Mouse (Mus musculus) limb, embryonic 15.5 days (tissue): ENCODE data around the gene Mterf2. TPM values are rescaled to one million over a fixed set of nuclear protein-coding genes. Genes with fewer than 3 reads are reported as not detected.

Experiments
- ATAC-seq: fragments of 200-750 bp; cut with Nextera tagmentation; 2 replicates; pipeline ENCODE4 v1.8.0; 2017; ENCODE audit warnings: low read depth, moderate TSS enrichment; ENCODE audit not compliant: insufficient number of reproducible peaks, low FRiP score, low TSS enrichment
- H3K27ac ChIP-seq: fragments of 300-500 bp; sonication (generic); 2 replicates; pipeline ENCODE4 v1.5.1; 2015; ENCODE audit warnings: moderate library complexity, mild to moderate bottlenecking, inconsistent platforms
- H3K27me3 ChIP-seq: fragments of 300-500 bp; sonication (generic); 2 replicates; pipeline ENCODE4 v1.6.1; 2015; ENCODE audit warnings: inconsistent platforms
- H3K36me3 ChIP-seq: fragments of 300-500 bp; sonication (generic); 2 replicates; pipeline ENCODE4 v1.6.1; 2015; ENCODE audit warnings: inconsistent platforms
- H3K4me1 ChIP-seq: fragments of 300-500 bp; sonication (generic); 2 replicates; pipeline ENCODE4 v1.6.1; 2015; ENCODE audit warnings: inconsistent platforms
- H3K4me2 ChIP-seq: fragments of 300-500 bp; sonication (generic); 2 replicates; pipeline ENCODE4 v1.6.1; 2015; ENCODE audit warnings: mild to moderate bottlenecking, inconsistent platforms
- H3K4me3 ChIP-seq: fragments of 300-500 bp; sonication (generic); 2 replicates; pipeline ENCODE4 v1.5.1; 2015; ENCODE audit warnings: mild to moderate bottlenecking, inconsistent platforms
- H3K9ac ChIP-seq: fragments of 300-500 bp; sonication (generic); 2 replicates; pipeline ENCODE4 v1.6.1; 2015; ENCODE audit warnings: inconsistent platforms
- H3K9me3 ChIP-seq: fragments of 300-500 bp; sonication (generic); 2 replicates; pipeline ENCODE4 v1.6.1; 2016; ENCODE audit warnings: inconsistent platforms
- WGBS: fragments of 180-500 bp; shearing (Covaris S2); methylation state at CpG from one replicate; pipeline ENCODE4 v1.1.7; 2015; 5-methylcytosine and 5-hydroxymethylcytosine counted together
- polyA plus RNA-seq: library from polyadenylated mRNA; unstranded; fragments of >200 nt; fragmentation: Nextera tagmentation; extraction: Ambion mirVana; gene quantifications from 2 replicates; pipeline ENCODE4 v1.2.1, GENCODE M21; 2015

The Mterf2 gene
- polyA plus RNA-seq, result 14.6 and 15.6 TPM in 2 replicates

GRCm38 (mm10) chr10:85127395-85128287 is at the start of gene Mterf2:
Mterf2 (minus strand) TSS chr10:85128027.
- Histone ChIP-seq H3K36me3 (peaks cover 21% of the 10 kb centered on the region), H3K4me3 (peak within 1 kb of the TSS; percentile 67), H3K27ac (peak within 1 kb of the TSS; percentile 61; the same call in 1 of the 2 replicates), H3K9ac (peak within 1 kb of the TSS; percentile 56), H3K4me2 (peak within 1 kb of the TSS; percentile 74), H3K9me3 (no peaks in the 10 kb centered on the region; the same call in 1 of the 2 replicates), H3K27me3 (no peaks in the 10 kb centered on the region), H3K4me1 (peaks cover 15% of the 10 kb centered on the region)
- peak; percentile 99 for ATAC-seq
- WGBS, result 5% methylated on average over 20 of the region's 20 CpGs

- 0 out of 2 replicates have a peak, but pooled peaks cover 3% of the 10 kb centered on the region for H3K36me3 ChIP-seq
- H3K9ac ChIP-seq, result no peak overlapping the region
- no peak for ATAC-seq
- no peaks in the 10 kb centered on the region for H3K4me1 ChIP-seq
- H3K4me2 ChIP-seq, result no peak overlapping the region
- WGBS, result 69% methylated on average over 2 of the region's 2 CpGs
- H3K27me3 ChIP-seq, result no peaks in the 10 kb centered on the region
- no peak overlapping the region for H3K27ac ChIP-seq
- no peak overlapping the region for H3K4me3 ChIP-seq
- H3K9me3 ChIP-seq, result no peaks in the 10 kb centered on the region
Measured at GRCm38 (mm10) chr10:85176640-85177039, 48.8 kb upstream of the Mterf2 start.

GRCm38 (mm10) chr10:85165306-85165705 is 37.5 kb upstream of the Mterf2 start:
- Histone ChIP-seq H3K27me3 (no peaks in the 10 kb centered on the region), H3K4me1 (peaks cover 3% of the 10 kb centered on the region; the same call in 1 of the 2 replicates), H3K4me3 (no peak overlapping the region), H3K4me2 (no peak overlapping the region), H3K9ac (no peak overlapping the region), H3K36me3 (no peaks in the 10 kb centered on the region), H3K9me3 (no peaks in the 10 kb centered on the region), H3K27ac (no peak overlapping the region)
- WGBS, result 84% methylated on average over 5 of the region's 5 CpGs
- ATAC-seq, result no peak

- H3K4me3 ChIP-seq, result no peak overlapping the region
- H3K9me3 ChIP-seq, result no peaks in the 10 kb centered on the region
- no peak overlapping the region for H3K4me2 ChIP-seq
- no peak overlapping the region for H3K9ac ChIP-seq
- peaks cover 3% of the 10 kb centered on the region; the same call in 1 of the 2 replicates for H3K4me1 ChIP-seq
- H3K27me3 ChIP-seq, result no peaks in the 10 kb centered on the region
- no peak overlapping the region for H3K27ac ChIP-seq
- WGBS, result 94% methylated on average over 13 of the region's 13 CpGs
- ATAC-seq, result no peak
- H3K36me3 ChIP-seq, result no peaks in the 10 kb centered on the region
Measured at GRCm38 (mm10) chr10:85164791-85165190, 37.0 kb upstream of the Mterf2 start.

GRCm38 (mm10) chr10:85161745-85162351 is 34.0 kb upstream of the Mterf2 start:
- 69% methylated on average over 5 of the region's 5 CpGs for WGBS
- Histone ChIP-seq H3K9ac (no peak overlapping the region), H3K4me2 (no peak overlapping the region), H3K9me3 (no peaks in the 10 kb centered on the region), H3K27me3 (no peaks in the 10 kb centered on the region), H3K4me3 (no peak overlapping the region), H3K4me1 (peaks cover 3% of the 10 kb centered on the region; the same call in 1 of the 2 replicates), H3K27ac (no peak overlapping the region), H3K36me3 (no peaks in the 10 kb centered on the region)
- ATAC-seq, result no peak

- Histone ChIP-seq H3K36me3 (no peaks in the 10 kb centered on the region), H3K9ac (no peak overlapping the region), H3K27me3 (no peaks in the 10 kb centered on the region), H3K4me1 (peaks cover 3% of the 10 kb centered on the region; the same call in 1 of the 2 replicates), H3K9me3 (no peaks in the 10 kb centered on the region), H3K4me2 (no peak overlapping the region), H3K27ac (no peak overlapping the region), H3K4me3 (no peak overlapping the region)
- no peak for ATAC-seq
- WGBS, result 76% methylated on average over 1 of the region's 1 CpGs
Measured at GRCm38 (mm10) chr10:85159989-85160619, 32.3 kb upstream of the Mterf2 start.

GRCm38 (mm10) chr10:85157451-85157850 is 29.6 kb upstream of the Mterf2 start:
- no peaks in the 10 kb centered on the region for H3K36me3 ChIP-seq
- H3K4me1 ChIP-seq, result peaks cover under 1% of the 10 kb centered on the region; the same call in 1 of the 2 replicates
- WGBS, result 84% methylated on average over 7 of the region's 7 CpGs
- H3K9ac ChIP-seq, result no peak overlapping the region
- ATAC-seq, result no peak
- H3K9me3 ChIP-seq, result no peaks in the 10 kb centered on the region
- H3K4me2 ChIP-seq, result no peak overlapping the region
- no peak overlapping the region for H3K27ac ChIP-seq
- H3K4me3 ChIP-seq, result no peak overlapping the region
- no peaks in the 10 kb centered on the region for H3K27me3 ChIP-seq

GRCm38 (mm10) chr10:85154195-85154594 is 26.4 kb upstream of the Mterf2 start:
- H3K9me3 ChIP-seq, result no peaks in the 10 kb centered on the region
- ATAC-seq, result no peak
- no peak overlapping the region for H3K27ac ChIP-seq
- no peaks in the 10 kb centered on the region for H3K4me1 ChIP-seq
- WGBS, result 5% methylated on average over 2 of the region's 2 CpGs
- peaks cover 11% of the 10 kb centered on the region; the same call in 1 of the 2 replicates for H3K36me3 ChIP-seq
- no peak overlapping the region for H3K9ac ChIP-seq
- H3K4me2 ChIP-seq, result no peak overlapping the region
- no peak overlapping the region for H3K4me3 ChIP-seq
- H3K27me3 ChIP-seq, result no peaks in the 10 kb centered on the region

GRCm38 (mm10) chr10:85149226-85149625 is 21.4 kb upstream of the Mterf2 start:
- Histone ChIP-seq H3K4me3 (no peak overlapping the region), H3K9ac (no peak overlapping the region), H3K36me3 (peaks cover 36% of the 10 kb centered on the region), H3K27ac (no peak overlapping the region), H3K9me3 (no peaks in the 10 kb centered on the region), H3K4me2 (no peak overlapping the region), H3K27me3 (no peaks in the 10 kb centered on the region), H3K4me1 (no peaks in the 10 kb centered on the region)
- ATAC-seq, result no peak
- WGBS, result 80% methylated on average over 5 of the region's 5 CpGs

- Histone ChIP-seq H3K27me3 (no peaks in the 10 kb centered on the region), H3K36me3 (peaks cover 54% of the 10 kb centered on the region)
Measured at GRCm38 (mm10) chr10:85146282-85146681, 18.5 kb upstream of the Mterf2 start.

GRCm38 (mm10) chr10:85141465-85141864 is 13.6 kb upstream of the Mterf2 start:
- H3K27ac ChIP-seq, result no peak overlapping the region
- peaks cover 43% of the 10 kb centered on the region for H3K36me3 ChIP-seq
- ATAC-seq, result no peak
- no peak overlapping the region for H3K4me3 ChIP-seq
- H3K27me3 ChIP-seq, result no peaks in the 10 kb centered on the region
- H3K4me2 ChIP-seq, result no peak overlapping the region
- peaks cover 4% of the 10 kb centered on the region; the same call in 1 of the 2 replicates for H3K4me1 ChIP-seq
- WGBS, result 37% methylated on average over 9 of the region's 9 CpGs
- no peak overlapping the region for H3K9ac ChIP-seq
- H3K9me3 ChIP-seq, result no peaks in the 10 kb centered on the region

More at GRCm38 (mm10) chr10:85146282-85146681, 18.5 kb upstream of the Mterf2 start:
- no peak overlapping the region for H3K4me3 ChIP-seq
- no peak overlapping the region for H3K27ac ChIP-seq
- peaks cover 3% of the 10 kb centered on the region; the same call in 1 of the 2 replicates for H3K4me1 ChIP-seq
- H3K4me2 ChIP-seq, result no peak overlapping the region
- H3K9me3 ChIP-seq, result no peaks in the 10 kb centered on the region
- no peak for ATAC-seq
- WGBS, result 87% methylated on average over 14 of the region's 14 CpGs
- H3K9ac ChIP-seq, result no peak overlapping the region
